Mouse (Mus musculus): ENCODE measurements around the gene Eif3k.

DNA sequence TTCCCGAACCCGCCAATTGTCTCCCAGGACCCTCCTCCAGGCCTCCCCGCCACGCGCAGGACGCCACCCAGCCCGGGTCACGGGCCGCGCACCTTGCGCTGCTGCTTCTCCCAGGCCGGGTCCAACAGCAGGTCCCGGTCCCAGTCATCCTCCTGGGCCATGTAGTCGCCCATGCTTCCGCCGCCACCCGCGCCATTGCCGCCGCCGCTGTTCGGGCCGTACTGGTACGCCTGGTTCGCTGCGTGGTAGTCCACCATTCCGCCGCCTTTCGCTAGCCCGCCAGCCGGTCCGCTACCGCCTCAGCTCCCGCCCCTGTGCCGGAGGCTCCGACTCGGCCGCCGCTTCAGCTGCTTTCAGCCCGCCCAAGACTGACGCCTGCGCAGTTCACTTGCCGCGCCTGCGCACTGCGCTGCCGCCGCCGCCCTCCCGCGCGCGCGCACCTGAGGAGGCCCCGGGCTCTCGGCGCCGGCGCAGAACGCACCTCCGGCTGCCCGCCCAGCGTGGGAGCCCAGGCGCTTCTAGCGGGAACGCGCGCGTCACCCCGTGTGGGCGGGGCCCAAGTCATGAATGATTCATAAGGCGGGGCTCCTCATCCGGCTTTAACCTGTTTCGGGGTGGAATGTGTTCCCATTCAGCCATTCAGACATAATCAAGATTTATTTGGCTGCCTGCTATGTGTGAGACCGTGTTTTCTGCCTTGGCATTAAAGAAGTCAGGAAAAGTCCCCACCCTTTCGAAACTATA, 19.6 kb downstream of the Eif3k start, which contains the start of gene Actn4:
- no peak for TF ChIP-seq USF1 (IDR thresholded peaks at IDR 0.05; ENCODE audit: low read depth)
- TF ChIP-seq POLR2A (IDR thresholded peaks at IDR 0.05; ENCODE audit: insufficient read length, low read depth) = peak; percentile 99
- peak; percentile 26 for TF ChIP-seq E2F4 (IDR thresholded peaks at IDR 0.05; ENCODE audit: insufficient read depth)
- peak; percentile 43 for TF ChIP-seq REST (IDR thresholded peaks at IDR 0.05; ENCODE audit: insufficient read depth, insufficient read length)
- peak in 2 of 3 experiments; percentile 32 to 68 for TF ChIP-seq MYOG (IDR thresholded peaks at IDR 0.05; ENCODE audit: control insufficient read depth in 1 of 3, insufficient read depth in 1 of 3, insufficient read length in 2 of 3, low read depth in 2 of 3)
- TF ChIP-seq POLR2AphosphoS2 (IDR thresholded peaks at IDR 0.05; ENCODE audit: insufficient read length, low read depth) = peak; percentile 99
- no peak for TF ChIP-seq SRF (IDR thresholded peaks at IDR 0.05; ENCODE audit: control insufficient read depth, insufficient read length, low read depth)
- TF ChIP-seq MYOD1 (IDR thresholded peaks at IDR 0.05; ENCODE audit: control insufficient read depth in 1 of 3, insufficient read length in 2 of 3, low read depth in 2 of 3) = peak in 2 of 3 experiments; percentile 30 to 45
- no peak for TF ChIP-seq TCF3 (IDR thresholded peaks at IDR 0.05; ENCODE audit: insufficient read length, low read depth)
- TF ChIP-seq TCF12 (IDR thresholded peaks at IDR 0.05; ENCODE audit: insufficient read depth, poor library complexity, severe bottlenecking) = no peak

All from myocyte (in vitro differentiated cells).